Mouse (Mus musculus) cerebellum, adult 2 months (tissue): ENCODE data around the gene Gsap.

Experiments
- CTCF ChIP-seq: fragments of 200-500 bp; IDR thresholded peaks from 2 replicates; pipeline ENCODE4 v1.5.1; 2011; ENCODE audit warnings: low read depth, mild to moderate bottlenecking, control low read depth, low read length, moderate library complexity, borderline replicate concordance; ENCODE audit not compliant: insufficient read depth
- POLR2A ChIP-seq: fragments of 200-500 bp; IDR thresholded peaks from 2 replicates; pipeline ENCODE4 v1.6.1; 2011; ENCODE audit warnings: low read length, control low read depth, borderline replicate concordance; ENCODE audit not compliant: insufficient read depth

DNA sequence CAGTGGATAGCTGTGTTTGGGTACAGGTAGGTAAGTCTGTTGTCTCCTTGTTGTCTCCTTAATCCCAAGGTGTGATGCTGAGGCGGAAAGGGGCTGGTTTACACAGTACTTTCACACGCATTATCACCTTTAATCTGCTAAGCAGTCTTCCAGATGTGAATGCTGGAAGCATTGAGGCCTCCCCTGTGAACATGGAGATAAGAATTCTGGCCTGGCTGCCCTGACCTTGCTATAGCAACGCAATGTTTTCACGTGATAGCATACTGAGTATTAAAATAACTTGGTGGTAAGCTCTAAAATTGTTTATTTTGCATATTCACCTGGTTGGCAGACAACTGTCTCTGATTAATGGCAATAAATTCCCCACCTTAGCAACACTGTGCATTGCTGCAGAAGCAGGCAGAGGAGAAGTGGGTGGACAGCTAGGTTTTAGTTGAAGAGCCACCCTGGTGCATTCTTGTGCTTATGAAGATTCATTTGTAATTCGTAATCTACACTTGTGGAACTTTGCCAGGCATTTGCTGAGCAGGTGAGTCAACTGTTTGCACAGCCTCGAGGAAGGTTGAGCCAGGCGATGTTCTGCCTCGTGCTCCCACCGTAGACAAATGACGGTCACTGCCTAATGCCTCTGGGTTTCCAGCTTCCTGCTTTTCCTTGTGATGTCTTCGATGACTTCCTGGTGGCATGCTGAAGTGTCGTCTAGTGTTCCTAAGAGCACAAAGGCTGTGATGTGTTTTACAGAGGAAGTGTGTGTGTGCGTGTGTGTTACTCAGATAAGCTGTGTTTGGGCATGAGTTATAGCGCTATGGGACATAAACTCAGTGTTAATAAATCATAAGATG, 31.6 kb downstream of the Gsap start:
- no peak for TF ChIP-seq CTCF
- TF ChIP-seq POLR2A, result no peak
